Mouse (Mus musculus) gastrocnemius, postnatal 10 days (tissue): ENCODE data around the gene Angptl2. TPM values are rescaled to one million over a fixed set of nuclear protein-coding genes. Genes with fewer than 3 reads are reported as not detected.

Experiments used
- DNase-seq: peaks from one replicate; pipeline ENCODE4 v3.0.0; 2021; ENCODE audit warnings: mixed read lengths
- long read RNA-seq, 2 experiments: library from polyadenylated mRNA; stranded (forward); transcript quantifications; one replicate each; pipeline ENCODE4 v2.0.0; 2021
- total RNA-seq, 2 experiments: library from RNA; stranded (reverse); gene quantifications; 2 replicates each; pipeline ENCODE4 v1.2.3; 2021

Angptl2 gene
- 100 to 1,000 TPM; 258 to 272 TPM for total RNA-seq
- long read RNA-seq, experiment 1, transcript Angptl2-201 (5 exons, 3,339 nt) = major isoform, 462 of 532 reads
- long read RNA-seq, experiment 1, partial matches to known transcripts = 42 of 532 reads
- long read RNA-seq, experiment 1, other reads (novel, unspliced or antisense) = 27 of 532 reads
- long read RNA-seq, experiment 2, transcript Angptl2-201 (5 exons, 3,339 nt) = major isoform, 333 of 390 reads
- long read RNA-seq, experiment 2, partial matches to known transcripts = 25 of 390 reads
- long read RNA-seq, experiment 2, other reads (novel, unspliced or antisense) = 31 of 390 reads

GRCm38 (mm10) chr2:33215700-33216509 lies at the start of gene Angptl2:
Gene Angptl2 (plus strand): TSS chr2:33216069.
- peak; percentile 93 for DNase-seq

- no peak for DNase-seq
Measured at GRCm38 (mm10) chr2:33167060-33167459, 48.8 kb upstream of the Angptl2 start.

- no peak for DNase-seq
Measured at GRCm38 (mm10) chr2:33169445-33169844, 46.4 kb upstream of the Angptl2 start.

- no peak for DNase-seq
Measured at GRCm38 (mm10) chr2:33170777-33171565, 44.9 kb upstream of the Angptl2 start.

GRCm38 (mm10) chr2:33173126-33173525 lies 42.7 kb upstream of the Angptl2 start:
- no peak for DNase-seq

- DNase-seq = peak; percentile 63
Measured at GRCm38 (mm10) chr2:33173686-33174085, 42.2 kb upstream of the Angptl2 start.

- no peak for DNase-seq
Measured at GRCm38 (mm10) chr2:33176516-33176915, 39.4 kb upstream of the Angptl2 start.

GRCm38 (mm10) chr2:33176921-33177320 lies 38.9 kb upstream of the Angptl2 start:
- DNase-seq = no peak

GRCm38 (mm10) chr2:33177443-33178242 lies 38.2 kb upstream of the Angptl2 start:
- no peak for DNase-seq

- DNase-seq = peak; percentile 78
Measured at GRCm38 (mm10) chr2:33178243-33178932, 37.5 kb upstream of the Angptl2 start.

- DNase-seq = no peak
Measured at GRCm38 (mm10) chr2:33179171-33179929, 36.5 kb upstream of the Angptl2 start.

GRCm38 (mm10) chr2:33179930-33180630 lies 35.8 kb upstream of the Angptl2 start:
- no peak for DNase-seq

- DNase-seq = no peak
Measured at GRCm38 (mm10) chr2:33183321-33183720, 32.5 kb upstream of the Angptl2 start.

- DNase-seq = peak; percentile 65
Measured at GRCm38 (mm10) chr2:33184641-33185040, 31.2 kb upstream of the Angptl2 start.

GRCm38 (mm10) chr2:33185258-33185657 lies 30.6 kb upstream of the Angptl2 start:
- peak; percentile 58 for DNase-seq

GRCm38 (mm10) chr2:33186505-33186904 lies 29.4 kb upstream of the Angptl2 start:
- DNase-seq = no peak

- DNase-seq = no peak
Measured at GRCm38 (mm10) chr2:33187874-33188273, 28.0 kb upstream of the Angptl2 start.

- DNase-seq = peak; percentile 56
Measured at GRCm38 (mm10) chr2:33188925-33189670, 26.8 kb upstream of the Angptl2 start.

- no peak for DNase-seq
Measured at GRCm38 (mm10) chr2:33189976-33190375, 25.9 kb upstream of the Angptl2 start.
